Mouse (Mus musculus): ENCODE data around the gene Sbno2. TPM values are rescaled to one million over a fixed set of nuclear protein-coding genes. Genes with fewer than 3 reads are reported as not detected.

Sbno2 gene
- total and polyA plus RNA-seq, 3 experiments = 9.7 to 24.2 (median 22.6) TPM

DNA sequence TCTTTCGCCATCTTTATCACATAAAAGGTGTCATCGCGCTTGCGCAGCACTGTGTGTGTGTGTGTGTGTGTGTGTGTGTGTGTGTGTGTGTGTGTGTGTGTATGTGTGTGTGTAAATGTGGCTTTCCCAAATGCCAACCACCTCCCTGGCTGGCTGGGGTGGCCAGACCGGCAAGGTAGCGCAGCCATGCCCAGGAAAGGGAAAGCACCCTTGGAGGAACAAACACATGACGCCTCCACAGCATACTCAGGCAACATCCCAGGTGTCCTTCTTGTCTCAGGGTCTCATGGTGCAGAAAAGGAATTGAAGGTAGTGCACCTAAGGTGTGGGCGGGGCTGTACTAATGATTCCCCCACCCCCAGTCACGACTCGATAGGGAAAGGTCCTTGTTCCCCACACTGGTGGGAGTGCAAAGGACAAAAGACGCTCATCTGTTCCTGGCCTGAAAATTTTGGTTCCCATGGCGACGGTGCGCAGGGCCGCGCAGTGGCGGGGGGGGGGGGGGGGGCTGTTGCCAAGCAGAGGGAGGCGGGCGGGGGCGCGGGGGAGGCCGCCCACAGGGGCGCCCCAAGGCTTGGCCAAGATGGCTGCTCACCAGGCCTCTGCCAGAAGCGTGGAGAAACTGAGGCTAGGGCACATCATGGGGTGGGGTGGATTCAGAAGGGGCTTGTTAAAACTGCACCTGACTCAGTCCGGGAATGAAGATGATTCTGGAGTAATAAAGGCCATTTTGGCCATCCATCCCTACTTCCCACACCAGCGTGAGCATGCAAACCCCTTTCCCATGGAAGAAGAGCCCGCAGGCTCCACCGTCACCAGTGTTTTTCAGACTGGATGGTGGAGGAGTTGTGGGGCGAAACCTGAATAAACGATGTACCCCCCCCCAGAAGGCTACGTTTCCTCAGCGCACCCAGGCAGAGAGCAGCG, 32.5 kb upstream of the Sbno2 start:
- Histone ChIP-seq H3K27ac (ENCODE audit: insufficient read depth, low read depth) (no peak overlapping the region), H3K4me2 (ENCODE audit: insufficient read depth, low read depth, poor library complexity, severe bottlenecking) (peak overlapping the region; percentile 63; the same call in 1 of the 2 replicates), H3K4me3 (replicated peaks in 1 of 3; ENCODE audit: low read depth in 2 of 3, low read length in 2 of 3, poor library complexity in 1 of 3) (no peak overlapping the region), H3K4me1 (ENCODE audit: control insufficient read depth in 1 of 2, insufficient read depth in 2 of 2) (peaks cover 12 to 37% of the 10 kb centered on the region in 2 experiments), H3K79me2 (replicated peaks; ENCODE audit: control insufficient read depth, extremely low read depth, insufficient read depth, poor library complexity, severe bottlenecking) (peaks cover 7% of the 10 kb centered on the region), H3K36me3 (replicated peaks in 1 of 2; ENCODE audit: control insufficient read depth in 1 of 2, insufficient read depth in 1 of 2, low read length in 1 of 2) (peaks cover 3 to 14% of the 10 kb centered on the region in 2 experiments), H3K27me3 (replicated peaks) (peaks cover 25% of the 10 kb centered on the region), H3K9ac (ENCODE audit: insufficient read depth, low read depth) (no peak overlapping the region), H3K9me3 (replicated peaks; ENCODE audit: low read length) (no peaks in the 10 kb centered on the region)
- in situ Hi-C loops (cut with MboI; ENCODE audit: low pct_ligation_motif_present, low pct_unique_long_range_greater_than_20kb, low sequenced_read_pairs) (no loop called here), dilution Hi-C loops (cut with MboI; ENCODE audit: extremely low pct_ligation_motif_present, extremely low pct_unique_long_range_greater_than_20kb, low sequenced_read_pairs) (no loop called here)
- no peak for DNase-seq (ENCODE audit: extremely low read depth)
- no peak for TF ChIP-seq ZC3H11A (IDR thresholded peaks at IDR 0.05; ENCODE audit: low read depth, low read length)

DNA sequence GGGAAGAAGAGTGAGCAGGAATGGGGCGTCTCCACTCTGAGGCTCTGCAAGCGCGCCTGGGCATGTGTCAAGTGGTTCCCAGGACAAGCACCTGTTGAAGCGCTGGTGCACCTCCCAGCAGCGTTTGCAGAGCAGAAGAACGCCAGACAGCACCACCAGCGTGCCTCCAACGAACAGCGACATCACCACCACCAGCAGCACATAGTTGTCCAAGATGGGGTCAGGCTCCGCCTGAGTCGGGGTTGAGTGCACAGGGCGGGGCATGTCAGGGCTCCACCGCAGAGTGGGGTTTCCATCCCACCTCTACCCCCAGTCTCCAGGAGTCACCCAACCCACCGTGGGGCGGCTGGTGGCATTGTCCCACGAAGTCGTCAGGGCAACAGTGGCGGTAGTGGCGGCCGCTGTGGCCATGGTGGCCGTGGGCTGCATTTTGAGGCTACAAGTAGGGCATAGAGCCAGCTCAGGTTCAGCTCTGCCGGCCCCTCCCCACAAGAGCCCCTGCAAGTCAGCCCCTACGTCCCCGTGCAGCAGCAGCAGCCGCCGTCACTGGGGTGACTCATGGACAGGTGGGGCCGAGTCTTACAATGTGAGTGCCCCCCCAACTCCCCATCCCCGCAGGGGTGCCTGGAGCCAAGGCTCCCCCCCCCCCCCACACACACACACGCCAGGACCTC, 31.7 kb upstream of the Sbno2 start:
- H3K4me3 ChIP-seq (replicated peaks in 1 of 3; ENCODE audit: low read depth in 2 of 3, low read length in 2 of 3, poor library complexity in 1 of 3) = no peak overlapping the region
- no peak overlapping the region for H3K9ac ChIP-seq (ENCODE audit: insufficient read depth, low read depth)
- H3K27me3 ChIP-seq (replicated peaks) = peaks cover 25% of the 10 kb centered on the region
- peaks cover 12 to 35% of the 10 kb centered on the region in 2 experiments for H3K4me1 ChIP-seq (ENCODE audit: control insufficient read depth in 1 of 2, insufficient read depth in 2 of 2)
- H3K9me3 ChIP-seq (replicated peaks; ENCODE audit: low read length) = no peaks in the 10 kb centered on the region
- H3K4me2 ChIP-seq (ENCODE audit: insufficient read depth, low read depth, poor library complexity, severe bottlenecking) = no peak overlapping the region
- no peak for DNase-seq (ENCODE audit: extremely low read depth)
- H3K36me3 ChIP-seq (replicated peaks in 1 of 2; ENCODE audit: control insufficient read depth in 1 of 2, insufficient read depth in 1 of 2, low read length in 1 of 2) = peaks cover 7 to 21% of the 10 kb centered on the region in 2 experiments
- no peak for TF ChIP-seq CHD1 (IDR thresholded peaks at IDR 0.05; ENCODE audit: low read depth, low read length)
- TF ChIP-seq USF1 (IDR thresholded peaks at IDR 0.05; ENCODE audit: low read depth, low read length) = no peak
- TF ChIP-seq KAT2A (IDR thresholded peaks at IDR 0.05; ENCODE audit: insufficient replicate concordance, low read length) = no peak
- TF ChIP-seq ZNF384 (IDR thresholded peaks at IDR 0.05; ENCODE audit: low read depth, low read length) = no peak
- TF ChIP-seq ZMIZ1 (IDR thresholded peaks at IDR 0.05; ENCODE audit: low read depth, low read length) = no peak
- no peak for TF ChIP-seq TBP (conservative IDR thresholded peaks at IDR 0.05; ENCODE audit: low read depth, low read length)
- TF ChIP-seq JUN (IDR thresholded peaks at IDR 0.05; ENCODE audit: insufficient read depth, low read depth, low read length) = no peak
- TF ChIP-seq RCOR1 (conservative IDR thresholded peaks at IDR 0.05; ENCODE audit: low read depth, low read length) = no peak
- TF ChIP-seq MXI1 (IDR thresholded peaks at IDR 0.05; ENCODE audit: low read depth, low read length) = no peak
- TF ChIP-seq POLR2AphosphoS2 (IDR thresholded peaks at IDR 0.05; ENCODE audit: low read depth, low read length) = no peak
- no peak for TF ChIP-seq ZKSCAN1 (IDR thresholded peaks at IDR 0.05; ENCODE audit: borderline replicate concordance, low read depth, low read length)
- no peak for TF ChIP-seq PAX5 (IDR thresholded peaks at IDR 0.05; ENCODE audit: low read length)
- no peak for TF ChIP-seq POLR2A (IDR thresholded peaks at IDR 0.05; ENCODE audit: low read depth, low read length)
- no peak for TF ChIP-seq IRF4 (IDR thresholded peaks at IDR 0.05; ENCODE audit: low read depth, low read length)
- TF ChIP-seq EP300 (IDR thresholded peaks at IDR 0.05; ENCODE audit: low read length) = no peak
- no peak for TF ChIP-seq MAFK (IDR thresholded peaks at IDR 0.05; ENCODE audit: insufficient replicate concordance, low read length)
- no peak for TF ChIP-seq NELFE (IDR thresholded peaks at IDR 0.05; ENCODE audit: low read depth, low read length)
- no peaks in the 10 kb centered on the region for H3K79me2 ChIP-seq (replicated peaks; ENCODE audit: control insufficient read depth, extremely low read depth, insufficient read depth, poor library complexity, severe bottlenecking)
- dilution Hi-C loops (cut with MboI; ENCODE audit: extremely low pct_ligation_motif_present, extremely low pct_unique_long_range_greater_than_20kb, low sequenced_read_pairs) (no loop called here), in situ Hi-C loops (cut with MboI; ENCODE audit: low pct_ligation_motif_present, low pct_unique_long_range_greater_than_20kb, low sequenced_read_pairs) (no loop called here)
- no peak overlapping the region for H3K27ac ChIP-seq (ENCODE audit: insufficient read depth, low read depth)

Data from CH12.LX (cell line).